Mouse (Mus musculus): ENCODE measurements around the gene Pafah1b3.

- TF ChIP-seq CTCF (IDR thresholded peaks at IDR 0.05; ENCODE audit: control insufficient read depth, insufficient read depth, insufficient replicate concordance, low read depth, low read length) (no peak), POLR2A (IDR thresholded peaks at IDR 0.05; ENCODE audit: control insufficient read depth, low read depth, low read length) (no peak)
Observed at GRCm38 (mm10) chr7:25285511-25286238, 12.1 kb downstream of the Pafah1b3 start.

Measured in testis, adult 2 months (tissue).